ENCODE assay signal across 18 mouse cellular contexts in genomic region chr4:4722081-4722480, GRCm38 (mm10).
DNase-seq lines count a peak whose midpoint lies in the region; ATAC-seq and TF ChIP-seq lines count a peak whose summit lies in the region.
"Had no signal": no experiment of that assay in that cellular context is flagged by ENCODE, and none has a peak within 500 bp of the region (broad histone marks: within the 10 kb centered on the region; RNA-seq: fewer than 3 reads in every experiment).

No protein-coding gene starts in this region.

- no peaks in the 10 kb centered on the region for H3K9me3 ChIP-seq in intestine, postnatal 0 days (ENCODE audit: control insufficient read depth)
- no peaks in the 10 kb centered on the region for H3K9me3 ChIP-seq in intestine, embryonic 16.5 days (ENCODE audit: control insufficient read depth, low read length)
- no peaks in the 10 kb centered on the region for H3K9me3 ChIP-seq in CH12.LX (replicated peaks; ENCODE audit: low read length)
- H3K9me3 ChIP-seq: forebrain, embryonic 13.5 days; heart, embryonic 15.5 days had no signal

- no peak overlapping the region for H3K9ac ChIP-seq in intestine, postnatal 0 days (ENCODE audit: low read depth, low read length)
- no peak overlapping the region for H3K9ac ChIP-seq in intestine, embryonic 16.5 days (ENCODE audit: low read depth, low read length)
- no peak overlapping the region for H3K9ac ChIP-seq in CH12.LX (ENCODE audit: insufficient read depth, low read depth)
- H3K9ac ChIP-seq: forebrain, embryonic 13.5 days; heart, embryonic 15.5 days had no signal

- in situ Hi-C loops in CH12.LX (cut with MboI; ENCODE audit: low pct_ligation_motif_present, low pct_unique_long_range_greater_than_20kb, low sequenced_read_pairs): loop anchor here (25.0 kb wide), 2 partner anchors 585 to 760 kb away; partner anchors contain the start of gene Gm11808

- no peak overlapping the region for H3K27ac ChIP-seq in intestine, postnatal 0 days (ENCODE audit: low read depth, low read length)
- no peak overlapping the region for H3K27ac ChIP-seq in intestine, embryonic 16.5 days (ENCODE audit: low read length)
- H3K27ac ChIP-seq in CH12.LX (ENCODE audit: insufficient read depth, low read depth): no peak overlapping the region
- H3K27ac ChIP-seq: forebrain, embryonic 13.5 days; heart, embryonic 15.5 days; macrophage had no signal

- TF ChIP-seq RAD21 in CH12.LX (IDR thresholded peaks at IDR 0.05; ENCODE audit: low read depth, low read length): peak; percentile 66

- dilution Hi-C loops in CH12.LX (cut with MboI; ENCODE audit: extremely low pct_ligation_motif_present, extremely low pct_unique_long_range_greater_than_20kb, low sequenced_read_pairs): no loop called here

- no peak for ATAC-seq in intestine, postnatal 0 days
- ATAC-seq in intestine, embryonic 16.5 days: no peak
- ATAC-seq: forebrain, embryonic 13.5 days; inflammation-experienced regulatory T-cells, adult 6 months had no signal

- no peaks in the 10 kb centered on the region for H3K79me2 ChIP-seq in CH12.LX (replicated peaks; ENCODE audit: control insufficient read depth, extremely low read depth, insufficient read depth, poor library complexity, severe bottlenecking)

- no peak overlapping the region for H3K4me3 ChIP-seq in intestine, postnatal 0 days (ENCODE audit: low read depth, low read length)
- H3K4me3 ChIP-seq in intestine, embryonic 16.5 days (ENCODE audit: low read length): no peak overlapping the region
- H3K4me3 ChIP-seq in CH12.LX (replicated peaks in 1 of 3; ENCODE audit: low read depth in 2 of 3, low read length in 2 of 3, poor library complexity in 1 of 3): no peak overlapping the region
- H3K4me3 ChIP-seq: forebrain, embryonic 13.5 days; heart, embryonic 15.5 days had no signal

- H3K4me1 ChIP-seq in intestine, postnatal 0 days (replicated peaks; ENCODE audit: control insufficient read depth, insufficient read depth, low read length): no peaks in the 10 kb centered on the region
- H3K4me1 ChIP-seq in intestine, embryonic 16.5 days (ENCODE audit: control insufficient read depth, insufficient read depth, low read length): no peaks in the 10 kb centered on the region
- H3K4me1 ChIP-seq in CH12.LX (ENCODE audit: control insufficient read depth in 1 of 2, insufficient read depth in 2 of 2): peaks cover 0 to 6% of the 10 kb centered on the region in 2 experiments; a peak in 1 of 4 replicates
- H3K4me1 ChIP-seq: forebrain, embryonic 13.5 days; heart, embryonic 15.5 days had no signal

- no peaks in the 10 kb centered on the region for H3K36me3 ChIP-seq in intestine, postnatal 0 days (ENCODE audit: control insufficient read depth, insufficient read depth)
- H3K36me3 ChIP-seq in intestine, embryonic 16.5 days (ENCODE audit: control insufficient read depth, insufficient read depth, low read length): no peaks in the 10 kb centered on the region
- H3K36me3 ChIP-seq in CH12.LX (replicated peaks in 1 of 2; ENCODE audit: control insufficient read depth in 1 of 2, insufficient read depth in 1 of 2, low read length in 1 of 2): no peaks in the 10 kb centered on the region
- H3K36me3 ChIP-seq: heart, embryonic 15.5 days had no signal

- no peak for TF ChIP-seq EP300 in CH12.LX (IDR thresholded peaks at IDR 0.05; ENCODE audit: low read length)

- DNase-seq in 416B (ENCODE audit: low read depth): peak; percentile 33
- peak; percentile 31 for DNase-seq in CH12.LX (ENCODE audit: extremely low read depth)
- DNase-seq in ZHBTc4 (ENCODE audit: low read depth, low spot score): peak; percentile 46
- DNase-seq in adrenal gland, postnatal 14 days: no peak
- no peak for DNase-seq in heart, adult 11 months
- DNase-seq: adrenal gland, postnatal 10 days; cerebellum, adult 9-10 months; embryo, embryonic 11 days; layer of hippocampus, adult 9-11 months; right cerebral cortex, postnatal 14 days; thymus, postnatal 25 days had no signal

- no peak for TF ChIP-seq POLR2A in CH12.LX (IDR thresholded peaks at IDR 0.05; ENCODE audit: low read depth, low read length)

- TF ChIP-seq CTCF in intestine, postnatal 0 days (IDR thresholded peaks at IDR 0.05; ENCODE audit: low read depth): peak; percentile 51
- peak; percentile 9 to 62; a peak in 2 of 4 replicates for TF ChIP-seq CTCF in CH12.LX (conservative IDR thresholded peaks at IDR 0.05 in 1 of 2, IDR thresholded peaks at IDR 0.05 in 1 of 2; ENCODE audit: low read depth in 2 of 2, low read length in 2 of 2)

- no peak overlapping the region for H3K4me2 ChIP-seq in intestine, postnatal 0 days (replicated peaks; ENCODE audit: low read depth)
- no peak overlapping the region for H3K4me2 ChIP-seq in intestine, embryonic 16.5 days (ENCODE audit: low read depth, low read length)
- H3K4me2 ChIP-seq in CH12.LX (ENCODE audit: insufficient read depth, low read depth, poor library complexity, severe bottlenecking): no peak overlapping the region
- H3K4me2 ChIP-seq: forebrain, embryonic 13.5 days; heart, embryonic 15.5 days; midbrain, embryonic 11.5 days had no signal

- WGBS in intestine, postnatal 0 days: 31% methylated on average over 1 of the region's 1 CpGs
- WGBS in intestine, embryonic 16.5 days: 54% methylated on average over 1 of the region's 1 CpGs

- no peaks in the 10 kb centered on the region for H3K27me3 ChIP-seq in intestine, postnatal 0 days (replicated peaks; ENCODE audit: control insufficient read depth, insufficient read depth, low read length)
- no peaks in the 10 kb centered on the region for H3K27me3 ChIP-seq in intestine, embryonic 16.5 days (replicated peaks; ENCODE audit: control insufficient read depth, insufficient read depth, low read length)
- H3K27me3 ChIP-seq in CH12.LX (replicated peaks): no peaks in the 10 kb centered on the region
- H3K27me3 ChIP-seq: forebrain, embryonic 13.5 days; heart, embryonic 15.5 days had no signal

TF ChIP-seq in CH12.LX, 34 proteins besides CTCF, POLR2A, EP300 and RAD21:
- TF ChIP-seq SMC3 (IDR thresholded peaks at IDR 0.05; ENCODE audit: low read depth, low read length) (peak; percentile 36), E2F4 (IDR thresholded peaks at IDR 0.05; ENCODE audit: insufficient replicate concordance, low read depth, low read length) (no peak)

Comparison
In these comparisons a context has a peak if more than half of its experiments do, and no peak if none do; other contexts are left out.
1. DNase-seq: peak in 416B (single experiment), CH12.LX (single experiment) and ZHBTc4 (single experiment); none in adrenal gland, postnatal 14 days (single experiment) and heart, adult 11 months (single experiment).